Comparison of ENCODE assay signal across 11 mouse cellular contexts in the genomic region with DNA sequence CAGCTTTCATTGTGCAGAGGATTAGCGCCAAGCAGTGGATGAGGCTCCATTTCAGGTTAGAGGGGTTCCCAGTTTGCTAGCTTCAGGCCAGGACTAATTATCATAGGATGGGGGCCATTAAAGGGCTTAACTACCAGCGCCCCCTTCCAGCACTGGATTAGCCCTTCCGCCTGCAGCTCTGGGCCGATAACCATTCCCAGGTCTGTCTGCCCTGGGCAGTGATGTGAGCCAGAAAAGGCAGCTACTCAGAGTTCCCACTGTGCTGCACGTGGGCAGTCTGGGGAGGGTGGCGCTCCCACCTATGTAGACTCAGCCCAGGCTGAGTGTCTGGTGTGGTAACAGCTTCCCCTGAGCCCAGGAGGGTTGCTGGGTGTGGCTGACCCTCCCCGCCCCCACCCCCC.
DNase-seq lines count a peak whose midpoint lies in the region; ATAC-seq lines count a peak whose summit lies in the region.
"Had no signal": no experiment of that assay in that cellular context is flagged by ENCODE, and none has a peak within 500 bp of the region (broad histone marks: within the 10 kb centered on the region; RNA-seq: fewer than 3 reads in every experiment).

No protein-coding gene starts in this region.

- H3K9ac ChIP-seq in hindbrain, embryonic 16.5 days (ENCODE audit: low read depth, low read length): no peak overlapping the region
- no peak overlapping the region for H3K9ac ChIP-seq in hindbrain, embryonic 12.5 days
- no peak overlapping the region for H3K9ac ChIP-seq in forebrain, embryonic 12.5 days
- H3K9ac ChIP-seq in stomach, embryonic 15.5 days: no peak overlapping the region
- H3K9ac ChIP-seq: liver, postnatal 0 days had no signal

- H3K4me3 ChIP-seq in hindbrain, embryonic 16.5 days (ENCODE audit: low read length): no peak overlapping the region
- no peak overlapping the region for H3K4me3 ChIP-seq in hindbrain, embryonic 12.5 days
- H3K4me3 ChIP-seq in forebrain, embryonic 12.5 days (replicated peaks): no peak overlapping the region
- peak overlapping the region; percentile 32 for H3K4me3 ChIP-seq in midbrain, embryonic 10.5 days
- no peak overlapping the region for H3K4me3 ChIP-seq in stomach, embryonic 15.5 days (replicated peaks)
- H3K4me3 ChIP-seq: layer of hippocampus, adult 2 months had no signal

- peak; percentile 60 for DNase-seq in midbrain, embryonic 10.5 days (ENCODE audit: low spot score)
- no peak for DNase-seq in thymus, adult 18-20 months
- DNase-seq in layer of hippocampus, adult 18-20 months (ENCODE audit: low spot score in 2 of 2): no peak
- no peak for DNase-seq in right cerebral cortex, postnatal 10 days (ENCODE audit: low spot score in 2 of 2)
- DNase-seq: kidney, adult 18-20 months; liver, postnatal 0 days had no signal

- H3K4me2 ChIP-seq in hindbrain, embryonic 16.5 days (ENCODE audit: low read length): no peak overlapping the region
- H3K4me2 ChIP-seq in hindbrain, embryonic 12.5 days (replicated peaks): no peak overlapping the region
- 0 out of 2 replicates have a peak overlapping the region, but pooled peaks have one; percentile 2 for H3K4me2 ChIP-seq in forebrain, embryonic 12.5 days
- H3K4me2 ChIP-seq in stomach, embryonic 15.5 days: 0 out of 2 replicates have a peak overlapping the region, but pooled peaks have one; percentile 5

- 28% methylated on average over 7 of the region's 7 CpGs for WGBS in hindbrain, embryonic 16.5 days
- WGBS in hindbrain, embryonic 12.5 days: 33% methylated on average over 7 of the region's 7 CpGs
- WGBS in forebrain, embryonic 12.5 days: under 1% methylated on average over 7 of the region's 7 CpGs
- 10% methylated on average over 7 of the region's 7 CpGs for WGBS in midbrain, embryonic 10.5 days
- 22% methylated on average over 7 of the region's 7 CpGs for WGBS in stomach, embryonic 15.5 days

- no peaks in the 10 kb centered on the region for H3K27me3 ChIP-seq in hindbrain, embryonic 16.5 days (replicated peaks; ENCODE audit: control insufficient read depth, insufficient read depth, low read length)
- no peaks in the 10 kb centered on the region for H3K27me3 ChIP-seq in hindbrain, embryonic 12.5 days
- peaks cover 64% of the 10 kb centered on the region for H3K27me3 ChIP-seq in forebrain, embryonic 12.5 days
- peaks cover 93% of the 10 kb centered on the region for H3K27me3 ChIP-seq in midbrain, embryonic 10.5 days (ENCODE audit: low read depth, poor library complexity, severe bottlenecking)
- H3K27me3 ChIP-seq in stomach, embryonic 15.5 days (replicated peaks): no peaks in the 10 kb centered on the region

- no peaks in the 10 kb centered on the region for H3K36me3 ChIP-seq in hindbrain, embryonic 16.5 days (ENCODE audit: control insufficient read depth, insufficient read depth, low read length)
- no peaks in the 10 kb centered on the region for H3K36me3 ChIP-seq in hindbrain, embryonic 12.5 days
- no peaks in the 10 kb centered on the region for H3K36me3 ChIP-seq in forebrain, embryonic 12.5 days (replicated peaks)
- H3K36me3 ChIP-seq in midbrain, embryonic 10.5 days: no peaks in the 10 kb centered on the region
- H3K36me3 ChIP-seq in stomach, embryonic 15.5 days: no peaks in the 10 kb centered on the region

- ATAC-seq in hindbrain, embryonic 16.5 days: peak; percentile 24; the same call in 1 of the 2 replicates
- no peak for ATAC-seq in hindbrain, embryonic 12.5 days (ENCODE audit: low FRiP score)
- peak; percentile 57 for ATAC-seq in forebrain, embryonic 12.5 days (ENCODE audit: low FRiP score)
- peak; percentile 39; the same call in 1 of the 2 replicates for ATAC-seq in stomach, embryonic 15.5 days (ENCODE audit: insufficient read depth, low FRiP score, low read depth)
- ATAC-seq: liver, postnatal 0 days had no signal

- no peaks in the 10 kb centered on the region for H3K4me1 ChIP-seq in hindbrain, embryonic 16.5 days (ENCODE audit: control insufficient read depth, insufficient read depth, low read depth, low read length)
- H3K4me1 ChIP-seq in hindbrain, embryonic 12.5 days: peaks cover 5% of the 10 kb centered on the region; the same call in 1 of the 2 replicates
- H3K4me1 ChIP-seq in forebrain, embryonic 12.5 days: peaks cover 18% of the 10 kb centered on the region
- H3K4me1 ChIP-seq in midbrain, embryonic 10.5 days: peaks cover 26% of the 10 kb centered on the region
- no peaks in the 10 kb centered on the region for H3K4me1 ChIP-seq in stomach, embryonic 15.5 days

- no peak overlapping the region for H3K27ac ChIP-seq in hindbrain, embryonic 16.5 days (ENCODE audit: low read depth, low read length)
- H3K27ac ChIP-seq in hindbrain, embryonic 12.5 days: no peak overlapping the region
- 0 out of 2 replicates have a peak overlapping the region, but pooled peaks have one; percentile 8 for H3K27ac ChIP-seq in forebrain, embryonic 12.5 days
- peak overlapping the region; percentile 75 for H3K27ac ChIP-seq in midbrain, embryonic 10.5 days (replicated peaks)
- H3K27ac ChIP-seq in stomach, embryonic 15.5 days: no peak overlapping the region
- H3K27ac ChIP-seq: layer of hippocampus, adult 2 months had no signal

- H3K9me3 ChIP-seq in hindbrain, embryonic 16.5 days (ENCODE audit: control insufficient read depth, low read length): no peaks in the 10 kb centered on the region
- H3K9me3 ChIP-seq in hindbrain, embryonic 12.5 days (replicated peaks): no peaks in the 10 kb centered on the region
- H3K9me3 ChIP-seq in forebrain, embryonic 12.5 days: no peaks in the 10 kb centered on the region
- no peaks in the 10 kb centered on the region for H3K9me3 ChIP-seq in midbrain, embryonic 10.5 days (replicated peaks)
- no peaks in the 10 kb centered on the region for H3K9me3 ChIP-seq in stomach, embryonic 15.5 days

Comparison
In these comparisons a context has a peak if more than half of its experiments do, and no peak if none do; other contexts are left out.
1. H3K27ac ChIP-seq: peak in forebrain, embryonic 12.5 days (single experiment) and midbrain, embryonic 10.5 days (single experiment); none in hindbrain, embryonic 16.5 days (single experiment), hindbrain, embryonic 12.5 days (single experiment) and stomach, embryonic 15.5 days (single experiment).
2. H3K4me2 ChIP-seq: peak in forebrain, embryonic 12.5 days (single experiment) and stomach, embryonic 15.5 days (single experiment); none in hindbrain, embryonic 16.5 days (single experiment) and hindbrain, embryonic 12.5 days (single experiment).